Mouse (Mus musculus) liver, embryonic 11.5 days (tissue): Measurements from ENCODE around the gene Reln. TPM values are rescaled to one million over a fixed set of nuclear protein-coding genes. Genes with fewer than 3 reads are reported as not detected.

Source experiments
- ATAC-seq: fragments of 200-750 bp; cut with Nextera tagmentation; replicated peaks from 2 replicates; pipeline ENCODE4 v1.8.0; 2017; ENCODE audit warnings: moderate number of reproducible peaks, mild to moderate bottlenecking, moderate TSS enrichment, moderate library complexity; ENCODE audit not compliant: low FRiP score
- DNase-seq: peaks from one replicate; pipeline ENCODE4 v3.0.0-alpha.2; 2017; ENCODE audit warnings: low spot score
- H3K27ac ChIP-seq: fragments of 300-500 bp; sonication (generic); 2 replicates; pipeline ENCODE4 v1.5.1; 2014; ENCODE audit warnings: mild to moderate bottlenecking, low read depth, low read length, control low read depth
- H3K27me3 ChIP-seq: fragments of 300-500 bp; sonication (generic); replicated peaks from 2 replicates; pipeline ENCODE4 v1.6.1; 2014; ENCODE audit warnings: low read length, mixed read lengths; ENCODE audit not compliant: control insufficient read depth, insufficient read depth
- H3K36me3 ChIP-seq: fragments of 300-500 bp; sonication (generic); 2 replicates; pipeline ENCODE4 v1.6.1; 2014; ENCODE audit warnings: mild to moderate bottlenecking, low read length, moderate library complexity, mixed read lengths; ENCODE audit not compliant: control insufficient read depth, insufficient read depth
- H3K4me1 ChIP-seq: fragments of 300-500 bp; sonication (generic); replicated peaks from 2 replicates; pipeline ENCODE4 v1.6.1; 2014; ENCODE audit warnings: low read length, mixed read lengths; ENCODE audit not compliant: control insufficient read depth, insufficient read depth
- H3K4me2 ChIP-seq: fragments of 300-500 bp; sonication (generic); 2 replicates; pipeline ENCODE4 v1.6.1; 2014; ENCODE audit warnings: mild to moderate bottlenecking, control low read depth, moderate library complexity
- H3K4me3 ChIP-seq: fragments of 300-500 bp; sonication (generic); 2 replicates; pipeline ENCODE4 v1.5.1; 2014; ENCODE audit warnings: low read depth, low read length, control low read depth
- H3K9ac ChIP-seq: fragments of 300-500 bp; sonication (generic); 2 replicates; pipeline ENCODE4 v1.6.1; 2014; ENCODE audit warnings: low read depth, low read length, control low read depth
- H3K9me3 ChIP-seq: fragments of 300-500 bp; sonication (generic); 2 replicates; pipeline ENCODE4 v1.6.1; 2016; ENCODE audit warnings: low read length, inconsistent platforms, mixed read lengths; ENCODE audit not compliant: control insufficient read depth
- WGBS: fragments of 180-500 bp; shearing (Covaris S2); extraction: QIAGEN DNeasy Blood & Tissue Kit; methylation state at CpG from one replicate; pipeline ENCODE4 v1.1.7; 2014; 5-methylcytosine and 5-hydroxymethylcytosine counted together
- polyA plus RNA-seq: library from polyadenylated mRNA; unstranded; fragments of >200 nt; fragmentation: Nextera tagmentation; extraction: Ambion mirVana; gene quantifications from 2 replicates; pipeline ENCODE4 v1.2.1, GENCODE M21; 2014

Gene Reln
- polyA plus RNA-seq, 1 experiment from 2014 or later: 56.2 TPM

- Histone ChIP-seq H3K4me3 (no peak overlapping the region), H3K4me2 (no peak overlapping the region), H3K27ac (no peak overlapping the region), H3K9me3 (no peaks in the 10 kb centered on the region), H3K36me3 (no peaks in the 10 kb centered on the region), H3K9ac (no peak overlapping the region), H3K4me1 (no peaks in the 10 kb centered on the region), H3K27me3 (no peaks in the 10 kb centered on the region)
- ATAC-seq (no peak), DNase-seq (no peak)
- WGBS: 67% methylated on average over 6 of the region's 6 CpGs
These were observed 107.7 kb downstream of the Reln start for GRCm38 (mm10) chr5:22236801-22237200.

- Histone ChIP-seq H3K36me3 (no peaks in the 10 kb centered on the region), H3K4me3 (no peak overlapping the region), H3K9ac (no peak overlapping the region), H3K9me3 (no peaks in the 10 kb centered on the region), H3K4me2 (no peak overlapping the region), H3K27ac (no peak overlapping the region), H3K4me1 (no peaks in the 10 kb centered on the region), H3K27me3 (no peaks in the 10 kb centered on the region)
- DNase-seq (no peak), ATAC-seq (peak; percentile 51; the same call in 1 of the 2 replicates)
- 47% methylated on average over 4 of the region's 4 CpGs for WGBS
These were observed 120.0 kb downstream of the Reln start for GRCm38 (mm10) chr5:22224515-22224914.

GRCm38 (mm10) chr5:22223940-22224339, 120.6 kb downstream of the Reln start:
- no peaks in the 10 kb centered on the region for H3K27me3 ChIP-seq
- DNase-seq: no peak
- no peaks in the 10 kb centered on the region for H3K36me3 ChIP-seq
- H3K9ac ChIP-seq: no peak overlapping the region
- no peak overlapping the region for H3K4me3 ChIP-seq
- H3K4me1 ChIP-seq: no peaks in the 10 kb centered on the region
- H3K27ac ChIP-seq: no peak overlapping the region
- 73% methylated on average over 2 of the region's 2 CpGs for WGBS
- no peaks in the 10 kb centered on the region for H3K9me3 ChIP-seq
- H3K4me2 ChIP-seq: no peak overlapping the region
- no peak for ATAC-seq

- no peak overlapping the region for H3K4me2 ChIP-seq
- H3K4me3 ChIP-seq: no peak overlapping the region
- H3K9ac ChIP-seq: no peak overlapping the region
- H3K9me3 ChIP-seq: no peaks in the 10 kb centered on the region
- 83% methylated on average over 8 of the region's 8 CpGs for WGBS
- H3K27ac ChIP-seq: no peak overlapping the region
- H3K36me3 ChIP-seq: no peaks in the 10 kb centered on the region
- H3K4me1 ChIP-seq: no peaks in the 10 kb centered on the region
- H3K27me3 ChIP-seq: no peaks in the 10 kb centered on the region
- no peak for DNase-seq
- ATAC-seq: no peak
These were observed 136.0 kb downstream of the Reln start for GRCm38 (mm10) chr5:22208311-22209021.

GRCm38 (mm10) chr5:22197926-22198325, 146.6 kb downstream of the Reln start:
- no peak for DNase-seq
- Histone ChIP-seq H3K4me2 (no peak overlapping the region), H3K27me3 (no peaks in the 10 kb centered on the region), H3K9me3 (no peaks in the 10 kb centered on the region), H3K4me1 (no peaks in the 10 kb centered on the region; the same call in 1 of the 2 replicates), H3K9ac (no peak overlapping the region), H3K4me3 (no peak overlapping the region), H3K27ac (no peak overlapping the region), H3K36me3 (no peaks in the 10 kb centered on the region; the same call in 1 of the 2 replicates)
- ATAC-seq: no peak
- 79% methylated on average over 2 of the region's 2 CpGs for WGBS

- no peak for DNase-seq
- Histone ChIP-seq H3K9me3 (no peaks in the 10 kb centered on the region), H3K27ac (no peak overlapping the region), H3K27me3 (no peaks in the 10 kb centered on the region), H3K4me3 (no peak overlapping the region), H3K36me3 (no peaks in the 10 kb centered on the region; the same call in 1 of the 2 replicates), H3K4me2 (no peak overlapping the region), H3K9ac (no peak overlapping the region), H3K4me1 (no peaks in the 10 kb centered on the region; the same call in 1 of the 2 replicates)
- no peak for ATAC-seq
- 84% methylated on average over 2 of the region's 2 CpGs for WGBS
These were observed 147.6 kb downstream of the Reln start for GRCm38 (mm10) chr5:22196891-22197290.

DNA sequence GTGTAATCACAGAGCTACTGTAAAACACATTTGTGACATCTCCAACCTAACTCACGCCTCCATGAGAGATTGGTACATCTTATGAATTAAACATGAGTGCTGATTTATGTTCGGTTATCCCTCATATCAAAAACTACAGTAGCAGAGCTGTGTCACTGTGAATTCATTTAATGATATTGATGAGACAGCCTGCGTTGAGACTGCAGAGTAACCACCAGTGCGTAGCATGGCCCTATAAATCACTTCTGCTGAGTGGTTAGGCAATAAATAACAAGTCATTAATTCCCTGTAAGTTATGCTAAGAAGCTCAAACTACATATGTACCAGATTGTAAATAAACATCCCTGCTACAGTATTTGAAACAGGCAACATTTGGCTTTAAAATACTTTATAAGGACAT, 148.0 kb downstream of the Reln start:
- no peaks in the 10 kb centered on the region; the same call in 1 of the 2 replicates for H3K36me3 ChIP-seq
- DNase-seq (no peak), ATAC-seq (no peak)
- no peak overlapping the region for H3K9ac ChIP-seq
- H3K27me3 ChIP-seq: no peaks in the 10 kb centered on the region
- 72% methylated on average over 4 of the region's 4 CpGs for WGBS
- H3K4me2 ChIP-seq: no peak overlapping the region
- no peaks in the 10 kb centered on the region; the same call in 1 of the 2 replicates for H3K4me1 ChIP-seq
- H3K9me3 ChIP-seq: no peaks in the 10 kb centered on the region
- no peak overlapping the region for H3K4me3 ChIP-seq
- H3K27ac ChIP-seq: no peak overlapping the region

GRCm38 (mm10) chr5:22195352-22195941, 149.1 kb downstream of the Reln start:
- no peaks in the 10 kb centered on the region for H3K27me3 ChIP-seq
- no peak overlapping the region for H3K9ac ChIP-seq
- no peak overlapping the region for H3K27ac ChIP-seq
- H3K4me1 ChIP-seq: no peaks in the 10 kb centered on the region; the same call in 1 of the 2 replicates
- no peak overlapping the region for H3K4me3 ChIP-seq
- DNase-seq (no peak), ATAC-seq (no peak)
- no peak overlapping the region for H3K4me2 ChIP-seq
- H3K9me3 ChIP-seq: no peaks in the 10 kb centered on the region
- no peaks in the 10 kb centered on the region; the same call in 1 of the 2 replicates for H3K36me3 ChIP-seq
- 74% methylated on average over 8 of the region's 8 CpGs for WGBS

- Histone ChIP-seq H3K4me3 (no peak overlapping the region), H3K36me3 (no peaks in the 10 kb centered on the region), H3K9me3 (no peaks in the 10 kb centered on the region), H3K27me3 (no peaks in the 10 kb centered on the region), H3K4me1 (no peaks in the 10 kb centered on the region; the same call in 1 of the 2 replicates), H3K9ac (no peak overlapping the region), H3K4me2 (no peak overlapping the region), H3K27ac (no peak overlapping the region)
- ATAC-seq: no peak
- DNase-seq: no peak
- WGBS: 88% methylated on average over 7 of the region's 7 CpGs
These were observed 152.7 kb downstream of the Reln start for GRCm38 (mm10) chr5:22191784-22192183.
